Mouse (Mus musculus): ENCODE results near the gene Frmpd2. TPM values are rescaled to one million over a fixed set of nuclear protein-coding genes. Genes with fewer than 3 reads are reported as not detected.

Frmpd2 gene
- total RNA-seq, 2 experiments from 2014 or later = 0.46 to 1.6 TPM

GRCm38 (mm10) chr14:33503311-33503710 is 31.8 kb downstream of the Frmpd2 start:
- intact Hi-C loops (cut with DNase I) = no loop called here
- no peak for DNase-seq

GRCm38 (mm10) chr14:33506696-33507095 is 35.2 kb downstream of the Frmpd2 start:
- peak; percentile 43 for DNase-seq
- intact Hi-C loops (cut with DNase I) = no loop called here

- intact Hi-C loops (cut with DNase I) = no loop called here
- no peak for DNase-seq
Measured at GRCm38 (mm10) chr14:33508660-33509059, 37.2 kb downstream of the Frmpd2 start.

GRCm38 (mm10) chr14:33513877-33514276 is 42.4 kb downstream of the Frmpd2 start:
- no peak for DNase-seq
- intact Hi-C loops (cut with DNase I) = no loop called here

- peak; percentile 52 for DNase-seq
- intact Hi-C loops (cut with DNase I) = no loop called here
Measured at GRCm38 (mm10) chr14:33514756-33515285, 43.3 kb downstream of the Frmpd2 start.

DNA sequence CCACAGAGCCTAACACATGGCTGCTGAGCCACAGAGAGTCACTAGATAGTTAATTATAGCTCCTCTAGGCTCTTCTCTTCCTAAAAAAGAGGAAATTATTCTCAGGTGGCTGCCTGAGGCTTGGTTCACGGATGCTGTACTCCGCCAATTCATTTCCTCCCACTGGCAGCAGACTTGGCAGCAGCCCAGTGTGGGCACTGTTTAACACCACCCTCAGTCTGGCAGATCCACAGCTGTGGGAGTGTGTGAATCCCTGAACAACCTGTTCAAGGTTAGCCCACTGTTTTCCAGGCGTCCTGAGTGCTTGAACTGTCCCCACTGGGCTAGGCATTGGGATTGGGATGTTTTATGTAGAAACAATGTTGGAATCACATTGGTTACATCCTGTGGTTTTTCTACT is 50.0 kb downstream of the Frmpd2 start:
- peak; percentile 69 for DNase-seq
- intact Hi-C loops (cut with DNase I) = loop anchor here (10.0 kb wide), 1 partner anchor 77 kb away; the partner anchor contains the start of gene Mapk8

DNA sequence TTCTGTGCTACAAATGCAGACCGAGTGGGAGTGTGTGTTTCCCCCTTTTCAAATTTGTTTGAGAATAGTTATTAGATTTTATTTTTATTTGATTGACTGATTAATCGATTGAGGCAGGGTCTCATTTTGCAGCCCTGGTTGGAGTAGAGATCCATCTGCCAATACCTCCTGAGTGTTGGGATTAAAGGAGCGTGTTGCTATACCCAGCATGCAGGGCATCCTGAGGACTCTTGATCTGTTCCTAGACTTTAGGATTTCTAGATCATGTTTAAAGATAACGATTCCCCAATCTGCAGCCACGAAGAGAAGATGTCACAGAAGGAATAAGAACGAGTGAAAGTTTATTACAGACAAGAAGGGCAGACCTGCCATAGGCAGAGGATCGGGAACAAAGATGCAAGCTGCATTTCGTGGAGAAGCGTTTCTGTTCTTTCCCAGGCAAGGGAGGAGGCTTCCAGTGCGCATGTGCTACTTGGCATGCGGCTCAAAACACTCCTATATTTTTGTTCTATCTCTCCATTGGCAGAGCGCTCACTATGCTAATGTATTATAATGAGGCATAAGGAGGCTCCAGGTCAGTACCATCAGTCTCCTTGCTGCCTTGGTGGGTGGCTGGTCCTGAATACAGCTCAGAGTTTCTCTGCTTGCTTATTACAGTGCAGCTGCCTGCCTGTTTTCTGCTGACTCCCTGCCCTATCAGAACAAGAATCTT is 53.9 kb downstream of the Frmpd2 start:
- DNase-seq = peak; percentile 31
- intact Hi-C loops (cut with DNase I) = loop anchor here (10.0 kb wide), 1 partner anchor 81 kb away; the partner anchor contains the start of gene Mapk8

GRCm38 (mm10) chr14:33526621-33527020 is 55.1 kb downstream of the Frmpd2 start:
- no peak for DNase-seq
- intact Hi-C loops (cut with DNase I) = loop anchor here (10.0 kb wide), 1 partner anchor 82 kb away; the partner anchor contains the start of gene Mapk8

- no peak for DNase-seq
- intact Hi-C loops (cut with DNase I) = loop anchor here (10.0 kb wide), 1 partner anchor 83 kb away; the partner anchor contains the start of gene Mapk8
Measured at GRCm38 (mm10) chr14:33527938-33528337, 56.4 kb downstream of the Frmpd2 start.

DNA sequence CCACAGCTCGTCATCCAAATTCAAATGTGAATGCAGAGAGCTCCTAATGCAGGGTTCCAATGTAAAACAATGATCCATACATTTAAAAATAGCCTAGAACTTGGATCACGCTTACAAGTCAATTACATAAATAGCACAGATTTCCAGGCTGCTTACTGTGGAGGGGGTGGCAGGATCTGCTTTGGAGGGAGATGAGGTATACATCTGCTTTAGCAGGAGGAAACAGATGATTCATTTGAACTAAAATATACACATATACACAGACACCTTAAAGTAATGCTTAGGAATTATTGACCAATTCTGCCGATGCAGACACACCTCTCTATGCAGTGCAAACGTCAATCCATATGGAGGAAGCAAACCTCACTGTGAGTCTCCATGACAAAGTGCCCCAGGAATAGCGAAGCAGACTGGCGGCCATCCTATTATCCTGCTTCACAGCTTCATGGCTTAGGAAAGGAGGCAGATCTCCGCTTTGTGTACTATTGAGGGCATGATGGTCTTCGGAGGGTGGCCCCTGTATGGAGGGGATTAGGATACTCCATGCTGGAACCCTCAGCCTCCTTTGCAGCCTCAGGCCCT is 59.9 kb downstream of the Frmpd2 start:
- no peak for DNase-seq
- intact Hi-C loops (cut with DNase I) = no loop called here

DNA sequence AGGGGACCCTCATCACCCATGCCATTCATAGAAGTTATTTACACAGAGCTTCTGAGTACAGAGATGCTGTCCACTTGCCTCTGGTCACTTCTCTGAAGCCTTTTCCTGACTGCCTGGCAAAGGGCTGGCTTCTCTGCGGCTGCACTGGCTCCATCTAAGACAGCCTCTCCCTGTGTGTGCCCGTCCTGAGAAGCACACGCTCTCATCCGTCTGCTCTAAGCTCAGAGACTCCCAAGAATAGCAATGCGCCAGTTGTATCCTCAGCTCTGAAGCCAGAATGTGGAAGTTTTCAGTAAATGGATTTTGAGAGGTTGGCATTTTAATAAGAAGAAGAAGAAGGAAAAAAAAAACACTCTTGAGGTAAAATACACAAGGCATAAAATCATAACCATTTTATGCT is 61.3 kb downstream of the Frmpd2 start:
- intact Hi-C loops (cut with DNase I) = no loop called here
- DNase-seq = no peak

GRCm38 (mm10) chr14:33533516-33533915 is 62.0 kb downstream of the Frmpd2 start:
- intact Hi-C loops (cut with DNase I) = no loop called here
- DNase-seq = peak; percentile 13

DNA sequence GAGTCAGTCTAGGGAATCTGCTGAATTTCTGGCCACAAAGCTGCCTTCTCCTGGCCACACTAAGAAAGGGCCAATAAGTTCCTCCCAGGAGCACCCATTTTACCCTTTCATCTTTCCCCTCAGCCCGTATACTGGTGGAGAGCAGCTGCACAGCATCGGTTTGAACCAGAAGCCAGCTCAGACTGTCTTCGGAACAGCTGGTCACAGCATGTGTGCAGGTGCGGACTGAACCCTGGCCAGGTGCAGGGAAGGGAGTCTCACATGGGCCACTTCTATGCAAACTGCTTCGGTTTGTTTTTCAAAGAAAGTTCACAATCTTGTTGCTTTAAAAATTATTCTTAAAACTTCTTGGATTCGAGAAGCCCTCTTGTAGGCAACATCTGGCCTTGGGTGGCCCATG is 63.8 kb downstream of the Frmpd2 start:
- intact Hi-C loops (cut with DNase I) = no loop called here
- no peak for DNase-seq

GRCm38 (mm10) chr14:33539559-33540167 is 68.2 kb downstream of the Frmpd2 start:
- intact Hi-C loops (cut with DNase I) = no loop called here
- DNase-seq = no peak

DNA sequence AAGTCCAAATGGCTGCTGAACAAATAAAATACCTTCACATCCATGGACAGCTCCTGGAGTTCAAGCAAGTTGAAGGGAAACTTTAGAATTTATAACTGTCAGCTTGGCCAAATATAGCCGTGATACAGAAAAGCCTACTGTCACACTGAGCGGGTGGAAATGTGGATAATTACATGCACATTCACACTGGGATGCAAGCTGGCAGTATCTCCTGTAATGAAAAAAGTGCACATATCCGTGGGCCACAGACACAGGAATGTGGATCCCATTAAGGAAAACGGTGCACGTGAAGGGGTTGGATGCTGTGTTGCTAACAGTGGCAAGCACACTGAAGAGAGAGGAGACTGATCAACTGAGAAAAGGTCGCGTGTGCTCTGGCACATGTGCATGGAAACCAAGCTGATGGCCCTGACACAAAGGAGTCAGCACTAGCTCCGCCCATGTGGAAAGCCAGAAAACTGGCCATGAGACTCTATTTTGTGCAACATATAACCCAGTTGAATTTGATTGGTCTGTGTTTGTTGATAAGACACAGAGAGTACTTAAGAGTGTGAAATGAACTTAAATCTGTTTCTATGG is 74.2 kb downstream of the Frmpd2 start:
- no peak for DNase-seq
- intact Hi-C loops (cut with DNase I) = no loop called here

DNA sequence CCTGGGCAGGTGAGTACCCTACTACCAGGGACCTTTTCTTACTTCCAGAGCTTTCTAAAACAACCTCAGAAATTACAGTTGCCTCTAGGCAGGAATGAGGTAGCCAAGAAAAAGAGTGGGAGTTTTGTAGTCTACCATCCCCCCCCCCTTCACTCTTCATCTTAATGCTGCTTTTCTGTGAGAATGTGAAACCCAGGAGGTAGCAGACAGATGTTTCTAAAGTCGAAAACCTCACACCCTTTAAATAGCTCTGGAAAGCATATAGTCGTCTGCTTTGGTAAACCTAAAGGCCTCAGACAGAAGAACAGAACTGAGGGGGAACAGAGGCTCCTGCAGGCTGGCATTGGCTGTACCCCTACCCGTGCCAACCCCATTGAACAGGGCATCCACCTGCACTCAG is 77.2 kb downstream of the Frmpd2 start:
- intact Hi-C loops (cut with DNase I) = no loop called here
- DNase-seq = no peak

- intact Hi-C loops (cut with DNase I) = no loop called here
- DNase-seq = peak; percentile 73
Measured at GRCm38 (mm10) chr14:33549856-33550255, 78.4 kb downstream of the Frmpd2 start.

GRCm38 (mm10) chr14:33570737-33571136 is 99.2 kb downstream of the Frmpd2 start:
- DNase-seq = no peak
- intact Hi-C loops (cut with DNase I) = no loop called here

GRCm38 (mm10) chr14:33573643-33574042 is 102.1 kb downstream of the Frmpd2 start:
- DNase-seq = no peak
- intact Hi-C loops (cut with DNase I) = no loop called here

DNA sequence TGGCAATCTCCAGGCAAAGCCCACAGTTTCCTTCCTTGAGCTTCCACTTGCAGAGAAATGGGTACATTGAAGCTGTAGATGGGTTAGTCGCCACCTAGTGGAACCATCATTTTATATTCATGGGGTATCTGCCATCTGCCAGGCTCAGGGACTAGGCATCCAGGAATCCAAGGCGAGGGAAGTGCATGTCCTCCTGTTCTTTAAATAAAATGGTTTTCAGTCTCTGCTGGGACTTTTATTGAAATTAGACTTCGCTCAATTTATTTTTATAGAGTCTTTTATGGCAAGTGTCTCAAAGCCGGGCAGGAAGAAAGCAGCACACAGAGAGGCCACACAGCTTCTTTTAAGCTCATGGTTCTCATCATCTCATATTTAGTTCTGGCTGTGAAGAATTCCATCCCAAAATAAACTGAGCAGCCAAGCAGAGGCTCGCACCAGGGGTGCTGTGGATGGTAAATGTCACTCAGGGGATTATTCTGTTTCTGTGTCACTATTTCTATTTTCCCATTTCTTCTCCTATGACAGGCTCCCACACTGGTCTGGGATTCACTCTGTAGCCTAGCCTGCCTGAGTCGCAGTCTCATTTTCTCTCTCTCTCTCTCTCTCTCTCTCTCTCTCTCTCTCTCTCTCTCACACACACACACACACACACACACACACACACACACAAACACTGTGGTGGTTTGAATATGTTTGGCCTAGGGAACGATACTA is 108.4 kb downstream of the Frmpd2 start:
- no peak for DNase-seq
- intact Hi-C loops (cut with DNase I) = no loop called here

DNA sequence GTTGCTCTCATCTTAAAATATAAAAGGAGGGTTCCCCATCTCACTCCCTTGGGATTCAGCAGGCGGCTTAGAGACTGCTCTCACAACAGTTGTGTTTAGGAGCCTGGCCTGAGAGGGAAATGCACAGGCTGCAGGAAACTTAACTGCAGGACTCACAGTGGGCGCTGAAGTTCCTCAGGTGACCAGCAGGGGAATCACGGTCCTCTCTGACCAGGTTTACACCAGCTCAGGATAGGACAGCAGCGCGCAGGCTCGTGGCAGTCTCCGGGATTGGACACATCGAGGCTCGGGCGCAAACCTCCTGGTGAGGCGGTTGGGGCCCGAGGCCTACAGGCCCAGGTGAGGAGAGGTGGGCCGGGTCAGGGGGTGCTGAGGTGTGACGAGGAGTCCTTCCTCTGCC is 117.5 kb downstream of the Frmpd2 start, which contains the start of gene Ptpn20:
Gene Ptpn20, plus strand, starts transcription at position 257 of the 400 bp plus-strand sequence.
- DNase-seq = peak; percentile 10
- intact Hi-C loops (cut with DNase I) = no loop called here
